ENCODE assay signal across 14 mouse cellular contexts in the genomic region with DNA sequence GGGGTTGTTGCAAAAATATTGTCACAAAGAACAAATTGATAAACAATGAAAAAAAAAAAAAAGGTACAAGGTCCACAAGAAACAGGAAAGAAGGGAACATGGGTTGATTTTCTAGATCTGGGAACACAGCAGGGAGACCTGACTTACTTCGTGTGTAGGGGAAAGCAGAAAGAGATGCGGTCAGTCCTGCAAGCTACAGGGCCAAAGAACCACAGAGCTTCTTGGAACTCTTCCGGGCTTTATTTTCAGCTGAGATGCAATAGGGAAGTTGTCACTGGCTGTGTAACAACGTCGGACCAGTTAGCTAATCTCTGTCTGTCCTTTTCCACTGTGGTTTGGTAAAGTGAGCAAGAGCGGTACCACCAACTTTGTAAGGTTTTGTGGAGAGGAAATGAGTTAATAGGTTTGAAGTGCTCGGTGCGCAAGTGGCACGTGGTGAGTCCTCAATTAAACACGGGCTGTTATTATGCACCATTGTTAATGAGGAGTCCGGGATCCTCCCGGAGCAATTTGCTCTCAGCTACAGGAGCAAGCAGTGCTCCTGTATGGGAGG. TPM values are rescaled to one million over a fixed set of nuclear protein-coding genes. Genes with fewer than 3 reads are reported as not detected.
DNase-seq lines count a peak whose midpoint lies in the region; ATAC-seq and TF ChIP-seq lines count a peak whose summit lies in the region.
"Had no signal": no experiment of that assay in that cellular context is flagged by ENCODE, and none has a peak within 500 bp of the region (broad histone marks: within the 10 kb centered on the region; RNA-seq: fewer than 3 reads in every experiment).

No protein-coding gene starts in this region.

- H3K9me3 ChIP-seq in lung, postnatal 0 days (ENCODE audit: low read length), result no peaks in the 10 kb centered on the region
- no peaks in the 10 kb centered on the region for H3K9me3 ChIP-seq in liver, embryonic 11.5 days (ENCODE audit: control insufficient read depth, low read length)
- H3K9me3 ChIP-seq: embryonic facial prominence, embryonic 15.5 days had no signal

- H3K4me2 ChIP-seq in lung, postnatal 0 days (replicated peaks; ENCODE audit: low read depth, low read length), result no peak overlapping the region
- H3K4me2 ChIP-seq in liver, embryonic 11.5 days, result peak overlapping the region; percentile 25; the same call in 1 of the 2 replicates

- no peak overlapping the region for H3K27ac ChIP-seq in lung, postnatal 0 days (ENCODE audit: low read length)
- peak overlapping the region; percentile 55 for H3K27ac ChIP-seq in liver, embryonic 11.5 days (ENCODE audit: low read depth, low read length)
- H3K27ac ChIP-seq: embryonic facial prominence, embryonic 15.5 days; hindbrain, embryonic 14.5 days had no signal

- H3K27me3 ChIP-seq in lung, postnatal 0 days (replicated peaks; ENCODE audit: insufficient read depth, low read length), result no peaks in the 10 kb centered on the region
- H3K27me3 ChIP-seq in liver, embryonic 11.5 days (replicated peaks; ENCODE audit: control insufficient read depth, insufficient read depth, low read length), result no peaks in the 10 kb centered on the region
- H3K27me3 ChIP-seq: embryonic facial prominence, embryonic 15.5 days had no signal

- 67% methylated on average over 12 of the region's 12 CpGs for WGBS in lung, postnatal 0 days
- WGBS in liver, embryonic 11.5 days, result 46% methylated on average over 12 of the region's 12 CpGs

- H3K4me1 ChIP-seq in lung, postnatal 0 days (ENCODE audit: insufficient read depth, low read depth, low read length), result peaks cover 18% of the 10 kb centered on the region
- H3K4me1 ChIP-seq in liver, embryonic 11.5 days (replicated peaks; ENCODE audit: control insufficient read depth, insufficient read depth, low read length), result peaks cover 53% of the 10 kb centered on the region

- H3K36me3 ChIP-seq in lung, postnatal 0 days (ENCODE audit: insufficient read depth, low read length), result no peaks in the 10 kb centered on the region
- H3K36me3 ChIP-seq in liver, embryonic 11.5 days (ENCODE audit: control insufficient read depth, insufficient read depth, low read length), result peaks cover 4% of the 10 kb centered on the region; the same call in 1 of the 2 replicates

- H3K4me3 ChIP-seq in lung, postnatal 0 days (ENCODE audit: low read depth, low read length), result no peak overlapping the region
- no peak overlapping the region for H3K4me3 ChIP-seq in liver, embryonic 11.5 days (ENCODE audit: low read depth, low read length)

- TF ChIP-seq CTCF in lung, postnatal 0 days (IDR thresholded peaks at IDR 0.05), result no peak

- H3K9ac ChIP-seq in lung, postnatal 0 days (replicated peaks; ENCODE audit: low read depth), result no peak overlapping the region
- H3K9ac ChIP-seq in liver, embryonic 11.5 days (ENCODE audit: low read depth, low read length), result 0 out of 2 replicates have a peak overlapping the region, but pooled peaks have one; percentile 25
- H3K9ac ChIP-seq: embryonic facial prominence, embryonic 15.5 days had no signal

- no peak for ATAC-seq in lung, postnatal 0 days
- ATAC-seq in activated CD4-positive, CD25-positive, alpha-beta regulatory T cell, adult 4 months, result peak; percentile 43
- no peak for ATAC-seq in liver, embryonic 11.5 days (replicated peaks; ENCODE audit: low FRiP score)

- DNase-seq in lung, postnatal 0 days (ENCODE audit: low spot score), result peak; percentile 60
- DNase-seq in lung, postnatal 10 days, result no peak
- DNase-seq in liver, embryonic 11.5 days (ENCODE audit: low spot score), result no peak
- peak; percentile 74 to 78 for DNase-seq in spleen, postnatal 36 days (ENCODE audit: low spot score in 2 of 2)
- no peak for DNase-seq in cerebellum, adult 9-10 months
- no peak for DNase-seq in cerebellum, adult 18-20 months
- DNase-seq in adrenal gland, postnatal 14 days, result no peak
- DNase-seq: gastrocnemius, postnatal 10 days; retina, postnatal 1 day had no signal

- TF ChIP-seq EP300 in lung, postnatal 0 days (IDR thresholded peaks at IDR 0.05), result no peak

RNA-seq across cellular contexts. Expression of a gene that starts 6.8 kb away (rescaled TPM):
- 25.6 and 27.3 TPM in 2 replicates for polyA plus RNA-seq in lung, postnatal 0 days (2015; fragmentation: Nextera tagmentation; extraction: Ambion mirVana)
- 100 to 1,000 TPM; 118 to 146 TPM for polyA plus RNA-seq in activated CD4-positive, CD25-positive, alpha-beta regulatory T cell, adult 4 months (2017; shearing (Covaris generic))
- 45.2 and 47.7 TPM in 2 replicates for polyA plus RNA-seq in liver, embryonic 11.5 days (2014; fragmentation: Nextera tagmentation; extraction: Ambion mirVana)
- total RNA-seq in adrenal gland, postnatal 14 days (2021), result 71.0 and 75.6 TPM in 2 replicates

RNA-seq across cellular contexts. Expression of a gene that starts 26.1 kb away (rescaled TPM):
- not detected in 2 replicates for polyA plus RNA-seq in lung, postnatal 0 days (2015; fragmentation: Nextera tagmentation; extraction: Ambion mirVana)
- not detected for polyA plus RNA-seq in activated CD4-positive, CD25-positive, alpha-beta regulatory T cell, adult 4 months (2017; shearing (Covaris generic))
- polyA plus RNA-seq in liver, embryonic 11.5 days (2014; fragmentation: Nextera tagmentation; extraction: Ambion mirVana), result not detected in 2 replicates
- total RNA-seq in adrenal gland, postnatal 14 days (2021), result not detected in 2 replicates
- total RNA-seq: gastrocnemius, postnatal 10 days; left cerebral cortex, postnatal 10 days had no signal
- polyA plus RNA-seq: embryonic facial prominence, embryonic 15.5 days; hindbrain, embryonic 14.5 days had no signal

RNA-seq across cellular contexts. Expression of a gene that starts 36.9 kb away (rescaled TPM):
- polyA plus RNA-seq in lung, postnatal 0 days (2015; fragmentation: Nextera tagmentation; extraction: Ambion mirVana), result 0.07 TPM in 1 of 2 replicates, not detected in the other
- polyA plus RNA-seq in activated CD4-positive, CD25-positive, alpha-beta regulatory T cell, adult 4 months (2017; shearing (Covaris generic)), result not detected
- not detected in 2 replicates for polyA plus RNA-seq in liver, embryonic 11.5 days (2014; fragmentation: Nextera tagmentation; extraction: Ambion mirVana)
- 1.5 and 43.1 TPM in 2 replicates for total RNA-seq in adrenal gland, postnatal 14 days (2021)
- total RNA-seq: left cerebral cortex, postnatal 10 days had no signal
- polyA plus RNA-seq: embryonic facial prominence, embryonic 15.5 days; hindbrain, embryonic 14.5 days; urinary bladder, adult 2 months had no signal

RNA-seq across cellular contexts. Expression of a gene that starts 40.5 kb away (rescaled TPM):
- polyA plus RNA-seq in lung, postnatal 0 days (2015; fragmentation: Nextera tagmentation; extraction: Ambion mirVana), result not detected in 2 replicates
- not detected for polyA plus RNA-seq in activated CD4-positive, CD25-positive, alpha-beta regulatory T cell, adult 4 months (2017; shearing (Covaris generic))
- not detected in 2 replicates for polyA plus RNA-seq in liver, embryonic 11.5 days (2014; fragmentation: Nextera tagmentation; extraction: Ambion mirVana)
- total RNA-seq in adrenal gland, postnatal 14 days (2021), result not detected in 2 replicates
- total RNA-seq: gastrocnemius, postnatal 10 days had no signal
- polyA plus RNA-seq: embryonic facial prominence, embryonic 15.5 days; hindbrain, embryonic 14.5 days; urinary bladder, adult 2 months had no signal

RNA-seq across cellular contexts. Expression of a gene that starts 41.1 kb away (rescaled TPM):
- 9.0 and 13.0 TPM in 2 replicates for polyA plus RNA-seq in lung, postnatal 0 days (2015; fragmentation: Nextera tagmentation; extraction: Ambion mirVana)
- not detected for polyA plus RNA-seq in activated CD4-positive, CD25-positive, alpha-beta regulatory T cell, adult 4 months (2017; shearing (Covaris generic))
- 0.66 and 0.92 TPM in 2 replicates for polyA plus RNA-seq in liver, embryonic 11.5 days (2014; fragmentation: Nextera tagmentation; extraction: Ambion mirVana)
- total RNA-seq in adrenal gland, postnatal 14 days (2021), result 0.37 TPM in 1 of 2 replicates, not detected in the other

Comparison
In these comparisons a context has a peak if more than half of its experiments do, and no peak if none do; other contexts are left out.
1. DNase-seq: peak in lung, postnatal 0 days (single experiment) and spleen, postnatal 36 days (2 of 2); none in lung, postnatal 10 days (single experiment), liver, embryonic 11.5 days (single experiment), cerebellum, adult 9-10 months (single experiment), cerebellum, adult 18-20 months (0 of 2) and adrenal gland, postnatal 14 days (single experiment).